Mouse (Mus musculus) olfactory bulb, adult 2 months (tissue): Measurements from ENCODE around the gene Timm44. TPM values are rescaled to one million over a fixed set of nuclear protein-coding genes. Genes with fewer than 3 reads are reported as not detected.
A peak's percentile ranks its signal among the peaks of the same experiment; 100 is the strongest.

Experiments
- H3K27ac ChIP-seq: fragments of 200-500 bp; 2 replicates; pipeline ENCODE4 v1.5.1; 2012; ENCODE audit warnings: low read depth, low read length; ENCODE audit not compliant: insufficient read depth
- H3K4me1 ChIP-seq: fragments of 200-500 bp; 2 replicates; pipeline ENCODE4 v1.6.1; 2012; ENCODE audit warnings: low read length; ENCODE audit not compliant: control insufficient read depth, insufficient read depth
- H3K4me3 ChIP-seq: fragments of 200-500 bp; 2 replicates; pipeline ENCODE4 v1.5.1; 2012; ENCODE audit warnings: mild to moderate bottlenecking, low read depth, low read length, moderate library complexity; ENCODE audit not compliant: insufficient read depth
- CTCF ChIP-seq: fragments of 200-500 bp; IDR thresholded peaks from 2 replicates; pipeline ENCODE4 v1.5.1; 2012; ENCODE audit warnings: low read depth, mild to moderate bottlenecking, low read length, moderate library complexity; ENCODE audit not compliant: insufficient read depth
- POLR2A ChIP-seq: fragments of 200-500 bp; IDR thresholded peaks from 2 replicates; pipeline ENCODE4 v1.6.1; 2012; ENCODE audit warnings: mild to moderate bottlenecking, low read depth, low read length, moderate library complexity; ENCODE audit not compliant: insufficient read depth
- WGBS: fragments of 180-500 bp; shearing (Covaris S2); methylation state at CpG from one replicate; pipeline ENCODE4 v1.1.7; 2018; 5-methylcytosine and 5-hydroxymethylcytosine counted together
- polyA plus RNA-seq: library from polyadenylated mRNA; stranded (reverse); fragments of >200 nt; gene quantifications from 2 replicates; pipeline ENCODE4 v1.2.4, GENCODE M21; 2012; ENCODE audit warnings: low replicate concordance; ENCODE audit not compliant: missing spikeins, insufficient read depth, insufficient read length

Gene Timm44
- polyA plus RNA-seq, 1 experiment: not detected

- Histone ChIP-seq H3K27ac (no peak overlapping the region), H3K4me1 (peaks cover 12% of the 10 kb centered on the region; the same call in 1 of the 2 replicates), H3K4me3 (no peak overlapping the region)
- 71% methylated on average over 5 of the region's 5 CpGs for WGBS
- TF ChIP-seq POLR2A (no peak), CTCF (no peak)
Measured at GRCm38 (mm10) chr8:4229784-4230183, 45.9 kb downstream of the Timm44 start.

- peaks cover 12% of the 10 kb centered on the region; the same call in 1 of the 2 replicates for H3K4me1 ChIP-seq
- H3K4me3 ChIP-seq: no peak overlapping the region
- H3K27ac ChIP-seq: no peak overlapping the region
- TF ChIP-seq POLR2A (no peak), CTCF (no peak)
- WGBS: 94% methylated on average over 4 of the region's 4 CpGs
Measured at GRCm38 (mm10) chr8:4227919-4228318, 47.8 kb downstream of the Timm44 start.

GRCm38 (mm10) chr8:4226739-4227347 lies 48.9 kb downstream of the Timm44 start, which contains the start of gene Lrrc8e:
Gene Lrrc8e (plus strand): TSS chr8:4226827.
- Histone ChIP-seq H3K27ac (no peak within 1 kb of the TSS), H3K4me1 (peaks cover 12% of the 10 kb centered on the region; the same call in 1 of the 2 replicates), H3K4me3 (no peak within 1 kb of the TSS)
- TF ChIP-seq CTCF (no peak), POLR2A (no peak)
- WGBS: 9% methylated on average over 33 of the region's 33 CpGs

GRCm38 (mm10) chr8:4226323-4226722 lies 49.4 kb downstream of the Timm44 start:
- H3K4me1 ChIP-seq: peaks cover 12% of the 10 kb centered on the region; the same call in 1 of the 2 replicates
- TF ChIP-seq CTCF (no peak), POLR2A (no peak)
- H3K27ac ChIP-seq: no peak overlapping the region
- H3K4me3 ChIP-seq: no peak overlapping the region
- WGBS: 51% methylated on average over 4 of the region's 4 CpGs

- TF ChIP-seq POLR2A (no peak), CTCF (no peak)
- H3K4me1 ChIP-seq: peaks cover 10% of the 10 kb centered on the region; the same call in 1 of the 2 replicates
- no peak overlapping the region for H3K4me3 ChIP-seq
- H3K27ac ChIP-seq: no peak overlapping the region
Measured at GRCm38 (mm10) chr8:4222059-4222458, 53.7 kb downstream of the Timm44 start.

- TF ChIP-seq POLR2A (no peak), CTCF (no peak)
- H3K27ac ChIP-seq: no peak overlapping the region
- WGBS: 84% methylated on average over 3 of the region's 3 CpGs
Measured at GRCm38 (mm10) chr8:4219617-4220016, 56.1 kb downstream of the Timm44 start.

GRCm38 (mm10) chr8:4216791-4217621 lies 58.7 kb downstream of the Timm44 start, which contains the start of gene Prr36:
Gene Prr36 (minus strand): TSS chr8:4217459.
- peak; percentile 57; the same call in 1 of the 2 replicates for TF ChIP-seq POLR2A
- TF ChIP-seq CTCF: no peak
- under 1% methylated on average over 44 of the region's 44 CpGs for WGBS
- Histone ChIP-seq H3K27ac (peak within 1 kb of the TSS; percentile 29; the same call in 1 of the 2 replicates), H3K4me3 (peak within 1 kb of the TSS; percentile 84), H3K4me1 (peaks cover 35% of the 10 kb centered on the region)

More at GRCm38 (mm10) chr8:4219617-4220016, 56.1 kb downstream of the Timm44 start:
- Histone ChIP-seq H3K4me3 (no peak overlapping the region), H3K4me1 (peaks cover 15% of the 10 kb centered on the region)

- Histone ChIP-seq H3K4me1 (peaks cover 35% of the 10 kb centered on the region), H3K27ac (no peak overlapping the region), H3K4me3 (peak overlapping the region; percentile 84)
- WGBS: 10% methylated on average over 18 of the region's 18 CpGs
- TF ChIP-seq POLR2A (no peak), CTCF (no peak)
Measured at GRCm38 (mm10) chr8:4216296-4216695, 59.4 kb downstream of the Timm44 start.
